Mouse (Mus musculus) layer of hippocampus, postnatal 14 days (tissue): Measurements from ENCODE around the gene Ust. TPM values are rescaled to one million over a fixed set of nuclear protein-coding genes. Genes with fewer than 3 reads are reported as not detected.

Experiments used
- DNase-seq, 2 experiments: peaks; one replicate each; pipeline ENCODE4 v3.0.0; 2021 to 2022; ENCODE audit warnings: low spot score in 2 of 2, mixed read lengths in 1 of 2
- total RNA-seq, 2 experiments: library from RNA; stranded (reverse); gene quantifications; 2 replicates each; pipeline ENCODE4 v1.2.3; 2021

Gene Ust
- total RNA-seq, 2 experiments from 2014 or later = 69.9 to 72.9 TPM

- DNase-seq = no peak
Measured at GRCm38 (mm10) chr10:8185586-8185985, 333.0 kb downstream of the Ust start.

- no peak for DNase-seq
Measured at GRCm38 (mm10) chr10:8184711-8185110, 333.9 kb downstream of the Ust start.

- no peak for DNase-seq
Measured at GRCm38 (mm10) chr10:8183171-8183570, 335.5 kb downstream of the Ust start.

GRCm38 (mm10) chr10:8181596-8182185, 336.9 kb downstream of the Ust start:
- no peak for DNase-seq

- DNase-seq = no peak
Measured at GRCm38 (mm10) chr10:8177618-8178017, 341.0 kb downstream of the Ust start.

- peak; percentile 33 to 34 for DNase-seq
Measured at GRCm38 (mm10) chr10:8176351-8177053, 342.1 kb downstream of the Ust start.

- no peak for DNase-seq
Measured at GRCm38 (mm10) chr10:8176008-8176350, 342.6 kb downstream of the Ust start.

GRCm38 (mm10) chr10:8174697-8175096, 343.9 kb downstream of the Ust start:
- no peak for DNase-seq

- no peak for DNase-seq
Measured at GRCm38 (mm10) chr10:8174230-8174629, 344.4 kb downstream of the Ust start.

- no peak for DNase-seq
Measured at GRCm38 (mm10) chr10:8173032-8173431, 345.6 kb downstream of the Ust start.

GRCm38 (mm10) chr10:8171556-8171955, 347.1 kb downstream of the Ust start:
- no peak for DNase-seq
